Mouse (Mus musculus) CD4-positive, CD25-positive, alpha-beta regulatory T cell, adult 4 months (primary cell): Measurements from ENCODE around the gene Tmem216. TPM values are rescaled to one million over a fixed set of nuclear protein-coding genes. Genes with fewer than 3 reads are reported as not detected.
"Not testable (repeated sequence)": the region's sequence is repeated elsewhere in the genome, so short reads cannot be mapped to it uniquely, and the experiment has no call there.

Source experiments
- ATAC-seq: one replicate; pipeline ENCODE4 v1.8.0; 2017
- polyA plus RNA-seq, 2 experiments: library from polyadenylated mRNA; unstranded; fragments of 100-300 nt; shearing (Covaris generic); gene quantifications; one replicate each; pipeline ENCODE4 v1.2.1; 2017

The Tmem216 gene
- polyA plus RNA-seq, 2 experiments from 2014 or later, result 10.7 to 13.6 TPM

DNA sequence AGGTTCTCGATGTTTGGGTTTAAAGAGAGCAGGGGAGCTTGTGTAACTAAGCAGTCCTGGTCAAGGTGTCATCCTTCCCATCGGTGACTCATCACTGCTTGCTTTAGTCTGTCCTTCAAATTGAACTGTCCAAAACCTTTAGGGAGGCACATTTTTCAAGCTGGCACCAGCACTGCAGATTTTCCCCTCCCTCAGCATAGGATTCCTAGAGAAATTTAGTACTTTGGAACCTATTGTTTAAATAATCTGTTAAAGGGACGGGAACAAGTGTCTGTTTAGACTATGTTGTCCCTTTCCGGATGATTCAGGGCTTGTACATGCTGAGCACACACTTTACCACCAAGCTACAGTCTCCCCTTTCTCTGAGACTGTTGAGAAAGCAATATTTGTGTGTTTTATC, 9.2 kb upstream of the Tmem216 start:
- ATAC-seq, result no peak

- ATAC-seq, result no peak
These were observed 8.2 kb upstream of the Tmem216 start for GRCm38 (mm10) chr19:10564278-10564677.

- ATAC-seq, result no peak
These were observed 6.3 kb upstream of the Tmem216 start for GRCm38 (mm10) chr19:10562351-10562750.

DNA sequence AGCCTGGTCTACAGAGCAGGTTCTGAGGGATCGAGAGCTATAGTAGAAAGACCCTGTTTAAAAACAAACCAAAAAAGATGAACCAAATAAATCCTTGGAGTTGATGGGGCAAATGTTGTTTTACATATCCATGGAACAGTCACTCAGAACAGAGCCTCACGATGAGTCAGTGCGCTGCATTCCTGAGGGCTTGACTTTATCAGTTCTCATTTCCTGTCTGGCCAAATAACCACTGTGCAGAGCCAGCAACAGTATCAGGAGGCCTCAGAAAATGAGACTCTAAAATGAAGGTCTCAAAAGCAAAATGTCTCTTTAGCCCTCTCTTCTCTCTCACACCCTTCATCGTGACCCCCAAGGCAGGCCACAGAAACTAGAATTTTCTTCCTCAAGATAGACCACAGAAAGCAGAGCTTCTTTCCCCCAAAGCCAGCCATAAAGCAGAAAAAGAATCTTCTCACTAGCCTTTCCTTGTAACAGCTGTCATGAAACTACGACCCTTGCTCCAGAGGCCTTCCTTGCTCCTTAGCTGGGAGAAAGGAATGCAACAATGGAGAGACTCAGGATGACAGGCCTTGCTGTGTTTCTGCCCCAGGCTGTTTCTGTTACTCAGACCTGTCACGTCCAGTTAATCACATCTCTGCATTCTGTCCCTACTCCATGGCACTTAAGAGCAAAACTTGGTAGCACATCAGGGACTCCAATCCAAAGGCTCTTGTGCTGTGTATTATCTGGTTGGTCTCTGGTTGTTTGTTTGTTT, 5.7 kb upstream of the Tmem216 start:
- ATAC-seq, result no peak

- no peak for ATAC-seq
These were observed 4.1 kb upstream of the Tmem216 start for GRCm38 (mm10) chr19:10560108-10560507.

GRCm38 (mm10) chr19:10557837-10558375, 1.9 kb upstream of the Tmem216 start:
- ATAC-seq, result not testable (repeated sequence)

GRCm38 (mm10) chr19:10557430-10557829, 1.4 kb upstream of the Tmem216 start:
- no peak for ATAC-seq

DNA sequence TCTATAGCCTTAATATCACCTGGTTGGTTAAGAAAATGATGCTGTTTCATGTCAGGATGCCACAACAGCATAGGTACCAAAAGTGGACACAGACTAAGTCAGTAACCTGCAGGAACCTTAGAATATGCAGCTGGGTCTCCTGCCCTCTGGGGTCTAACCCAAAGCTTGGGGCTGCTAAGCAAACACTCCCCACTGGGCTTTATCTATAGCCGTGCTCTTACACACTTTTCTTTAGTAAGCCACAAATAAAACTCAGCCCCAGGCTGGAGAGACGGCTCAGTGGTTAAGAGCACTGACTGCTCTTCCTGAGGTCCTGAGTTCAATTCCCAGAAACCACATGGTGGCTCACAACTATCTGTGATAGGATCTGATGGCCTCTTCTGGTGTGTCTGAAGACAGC, 963 bp upstream of the Tmem216 start:
- ATAC-seq, result no peak

DNA sequence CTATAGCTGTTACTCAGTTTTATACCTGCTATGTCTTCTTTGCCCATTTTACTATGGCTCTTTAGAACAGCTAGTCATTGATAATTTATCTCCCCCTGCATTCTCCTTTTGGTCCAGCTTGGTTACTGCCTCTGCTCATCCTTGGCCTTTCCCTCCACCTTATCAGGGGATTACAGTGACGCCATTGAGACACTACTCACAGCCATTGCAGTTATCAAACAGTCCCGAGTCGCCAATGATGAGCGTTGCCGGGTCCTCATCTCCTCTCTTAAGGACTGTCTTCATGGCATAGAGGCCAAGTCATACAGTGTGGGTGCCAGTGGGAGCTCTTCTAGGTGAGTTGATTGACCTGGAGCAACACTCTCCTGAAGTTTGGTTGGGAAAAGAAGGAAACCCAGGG, 16.6 kb downstream of the Tmem216 start:
- no peak for ATAC-seq

DNA sequence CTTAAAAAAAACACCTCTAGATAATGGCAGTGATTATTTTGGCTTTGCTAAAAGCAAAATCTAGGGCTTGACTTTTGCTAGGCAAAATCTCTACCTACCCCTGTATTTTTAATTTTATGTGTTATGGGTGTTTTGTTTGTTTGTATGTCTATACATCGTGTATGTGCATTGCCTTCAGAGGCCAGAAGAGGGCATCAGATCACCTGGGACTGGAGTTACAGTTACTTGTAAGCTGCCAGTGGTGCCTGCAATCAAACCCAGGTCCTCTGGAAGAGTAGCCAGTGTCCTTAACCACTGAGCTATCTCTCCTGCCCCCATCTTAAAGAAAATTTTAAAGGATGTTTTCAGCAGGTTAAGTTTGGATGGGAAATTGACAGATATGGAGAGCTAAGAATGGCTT, 26.0 kb downstream of the Tmem216 start:
- no peak for ATAC-seq

GRCm38 (mm10) chr19:10525910-10526309, 30.1 kb downstream of the Tmem216 start, which contains the start of gene Sdhaf2:
TSS of gene Sdhaf2 (minus strand) at chr19:10526142.
- peak; percentile 27 for ATAC-seq

DNA sequence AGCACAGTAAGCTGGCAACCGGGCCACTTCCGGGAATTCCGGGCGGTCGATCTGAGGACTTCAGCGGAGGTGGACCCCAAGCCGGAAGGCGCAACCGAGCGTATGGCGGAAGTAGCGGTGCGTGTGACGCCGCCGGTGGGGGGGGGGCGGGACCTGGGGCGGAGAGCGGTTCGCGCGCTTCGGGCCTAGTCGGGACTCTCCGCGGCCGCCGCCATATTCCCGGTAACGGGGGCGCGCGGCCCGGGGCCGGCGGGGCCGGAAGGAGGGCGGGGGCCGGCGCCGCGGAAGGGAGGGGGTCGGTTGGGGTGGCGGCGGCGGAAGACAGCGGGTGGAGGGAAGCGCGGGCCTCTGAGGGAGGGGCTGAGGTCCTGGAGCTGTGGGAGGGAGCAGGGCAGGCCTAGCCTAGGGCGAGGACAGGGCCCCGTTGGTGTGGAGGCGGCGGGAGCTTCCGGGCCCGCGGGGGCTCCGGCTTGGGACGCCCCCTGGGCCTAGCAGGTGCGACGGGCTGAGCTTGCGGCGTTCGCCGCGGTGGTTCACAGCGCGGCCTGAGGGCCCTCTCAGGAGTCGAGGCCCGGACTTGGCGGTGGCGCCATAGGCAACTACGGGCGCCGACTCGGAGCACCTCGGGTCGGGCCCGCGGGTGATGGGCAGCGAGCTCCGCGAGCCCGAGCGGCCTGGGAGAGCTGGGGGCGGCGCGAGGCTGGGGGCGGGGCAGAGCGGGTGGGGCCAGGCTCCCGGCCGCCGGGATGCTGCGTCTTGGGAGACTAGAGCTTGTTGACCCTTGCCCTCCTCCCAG, 30.7 kb downstream of the Tmem216 start, which contains the start of gene Cpsf7:
Cpsf7 (plus strand) TSS at position 161 of the 796 bp plus-strand sequence.
- peak; percentile 82 for ATAC-seq

- ATAC-seq, result peak; percentile 8
These were observed 31.3 kb downstream of the Tmem216 start for GRCm38 (mm10) chr19:10524784-10525105.

GRCm38 (mm10) chr19:10523483-10524080, 32.5 kb downstream of the Tmem216 start:
- ATAC-seq, result no peak

DNA sequence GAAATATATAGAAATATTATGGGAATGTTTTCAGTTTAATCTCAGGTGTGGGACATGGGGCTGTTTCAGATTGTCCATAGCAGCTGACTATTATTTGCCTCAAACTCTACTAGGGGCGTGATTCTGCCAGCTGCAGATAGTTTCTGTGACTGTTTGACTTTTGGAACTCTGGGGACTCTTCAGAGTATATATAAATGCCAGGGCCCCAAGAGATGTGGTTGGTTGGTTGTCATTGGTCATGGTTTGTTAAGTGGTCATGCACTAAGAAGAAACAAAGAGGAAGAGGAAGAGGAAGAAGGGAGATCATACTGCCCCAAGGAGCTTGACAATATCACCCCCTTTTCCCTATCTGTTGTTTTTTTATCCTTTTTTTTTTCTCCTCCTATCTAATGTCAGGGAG, 34.1 kb downstream of the Tmem216 start:
- no peak for ATAC-seq

GRCm38 (mm10) chr19:10520355-10520754, 35.7 kb downstream of the Tmem216 start:
- no peak for ATAC-seq

DNA sequence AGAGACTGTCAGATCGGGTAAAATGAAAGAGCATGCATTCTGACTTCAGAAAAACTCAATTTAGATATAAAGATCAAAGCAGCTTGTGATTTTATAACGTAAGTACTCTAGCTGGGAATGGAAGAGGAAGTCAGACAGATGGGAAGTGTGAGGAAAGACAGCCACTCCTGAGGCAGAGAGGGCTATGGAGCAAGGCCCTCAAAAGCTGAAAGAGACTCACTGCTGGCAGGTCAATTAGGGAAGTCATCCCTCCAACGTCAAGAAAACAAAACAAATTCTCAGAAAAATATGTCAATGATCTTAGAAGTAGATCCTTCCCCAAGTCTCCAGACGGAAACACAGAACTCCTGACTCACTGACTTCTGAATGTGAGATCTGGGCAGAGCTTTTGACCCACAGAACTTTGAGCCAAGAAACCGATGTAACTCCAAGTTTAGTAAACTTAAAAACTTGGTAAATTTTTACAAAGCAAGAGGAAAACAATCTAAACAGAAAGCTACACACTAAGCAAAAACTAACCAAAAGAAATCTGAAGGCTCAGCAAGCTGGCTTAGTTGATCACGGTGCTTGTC, 45.2 kb downstream of the Tmem216 start:
- ATAC-seq, result no peak

- peak; percentile 49 for ATAC-seq
These were observed 53.5 kb downstream of the Tmem216 start for GRCm38 (mm10) chr19:10502571-10502970.

DNA sequence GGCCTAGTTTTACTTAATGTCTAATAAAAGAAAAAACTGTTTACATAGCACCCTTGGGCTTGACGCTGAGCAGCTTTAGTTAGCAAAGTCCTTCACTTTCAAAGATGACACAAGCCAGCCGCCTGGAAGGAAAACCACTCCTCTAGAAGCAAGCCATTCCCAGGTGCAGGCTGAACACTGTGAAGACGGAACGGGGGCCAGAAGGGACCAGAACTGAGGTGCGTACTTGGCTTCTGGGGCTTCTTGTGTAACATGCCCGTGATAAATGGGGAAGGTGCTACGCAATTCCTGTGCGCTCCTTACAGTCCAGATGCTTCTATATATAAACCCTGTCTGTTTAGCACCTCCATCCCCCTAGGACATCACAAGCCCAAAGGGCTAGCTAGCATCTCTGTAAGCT, 55.5 kb downstream of the Tmem216 start:
- no peak for ATAC-seq

DNA sequence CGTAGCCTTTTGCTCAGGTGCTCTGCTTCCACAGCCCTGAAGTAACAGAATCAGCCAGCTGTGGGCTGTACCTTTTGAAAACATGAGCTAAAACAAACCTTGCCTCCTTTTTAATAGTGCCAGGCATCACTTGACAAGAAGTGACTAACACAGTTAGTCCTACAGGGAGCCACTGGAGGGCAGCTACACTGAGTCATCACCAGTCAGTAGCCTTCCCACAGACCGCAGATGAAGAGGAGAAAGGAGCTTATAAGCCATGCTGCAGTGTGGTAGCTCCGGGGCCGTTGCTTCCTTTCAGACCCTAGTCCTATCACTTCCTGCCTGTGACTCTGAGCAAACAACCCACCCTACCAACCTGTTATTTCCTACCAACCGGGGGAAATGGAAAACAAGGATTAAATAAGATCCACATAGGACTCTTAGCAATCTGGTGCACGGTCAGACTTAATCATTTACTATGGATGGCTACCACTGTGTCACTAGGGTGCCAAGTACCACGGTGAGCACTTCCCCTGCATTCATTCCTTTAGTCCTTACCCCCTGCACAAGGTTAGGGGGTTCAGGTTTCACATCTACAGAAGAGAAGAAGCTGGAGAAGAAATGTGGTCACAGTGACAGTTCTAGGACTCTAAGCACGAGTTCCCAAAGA, 58.4 kb downstream of the Tmem216 start:
- no peak for ATAC-seq

GRCm38 (mm10) chr19:10496976-10497375, 59.1 kb downstream of the Tmem216 start:
- ATAC-seq, result no peak

DNA sequence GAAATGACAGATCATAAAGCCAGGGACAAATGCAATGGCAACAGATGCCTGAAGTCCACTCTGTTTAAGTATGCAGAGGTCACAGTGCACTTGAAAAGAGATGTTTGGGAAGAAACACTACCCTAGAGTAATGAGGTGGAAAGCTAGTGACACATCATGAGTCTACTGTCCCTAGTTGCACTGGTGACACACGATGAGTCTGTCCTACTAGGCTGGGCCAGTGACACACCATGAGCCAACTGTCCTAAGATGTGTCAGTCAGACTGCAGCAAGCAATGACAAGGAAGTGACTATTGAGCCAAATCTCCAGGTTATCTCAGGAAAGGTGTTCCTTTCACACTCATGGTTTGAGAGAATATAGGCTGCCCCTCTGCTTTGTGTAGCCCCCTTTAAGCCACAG, 60.4 kb downstream of the Tmem216 start:
- no peak for ATAC-seq
